Mouse (Mus musculus): ENCODE results near the gene Kcmf1.

GRCm38 (mm10) chr6:72825762-72826161, 74.0 kb downstream of the Kcmf1 start:
- TF ChIP-seq POLR2A (IDR thresholded peaks at IDR 0.05; ENCODE audit: low read depth, low read length) (no peak), CTCF (IDR thresholded peaks at IDR 0.05; ENCODE audit: extremely low read depth, insufficient read length, insufficient replicate concordance, low read depth, low read length) (no peak)
